Mouse (Mus musculus) megakaryocyte, embryonic 14.5 days (primary cell): ENCODE results near the gene Mcl1. TPM values are rescaled to one million over a fixed set of nuclear protein-coding genes. Genes with fewer than 3 reads are reported as not detected.
"Not testable (repeated sequence)": the region's sequence is repeated elsewhere in the genome, so short reads cannot be mapped to it uniquely, and the experiment has no call there.

ENCODE experiments used
- H3K27me3 ChIP-seq: replicated peaks from 2 replicates; pipeline ENCODE3; 2012; ENCODE audit warnings: inconsistent platforms
- H3K36me3 ChIP-seq: replicated peaks from 2 replicates; pipeline ENCODE3; 2012; ENCODE audit warnings: low read length, inconsistent platforms, mixed read lengths
- H3K4me1 ChIP-seq: 2 replicates; pipeline ENCODE4 v1.6.1; 2012; ENCODE audit warnings: inconsistent platforms
- H3K4me3 ChIP-seq: replicated peaks from 2 replicates; pipeline ENCODE3; 2012; ENCODE audit warnings: moderate library complexity, mild to moderate bottlenecking, inconsistent platforms
- H3K9me3 ChIP-seq: 2 replicates; pipeline ENCODE4 v1.6.1; 2012; ENCODE audit warnings: inconsistent platforms
- FLI1 ChIP-seq: IDR thresholded peaks from 2 replicates; pipeline ENCODE4 v1.6.1; 2012; ENCODE audit warnings: low read length, inconsistent platforms, mixed read lengths
- GATA1 ChIP-seq: IDR thresholded peaks from 3 replicates; pipeline ENCODE4 v1.6.1; 2012; ENCODE audit warnings: mixed read lengths, low read length, inconsistent platforms, borderline replicate concordance
- polyA plus RNA-seq: library from polyadenylated mRNA; stranded (reverse); fragments of >175 nt; gene quantifications from 2 replicates; pipeline ENCODE4 v1.2.3, GENCODE M21; 2012; ENCODE audit warnings: low replicate concordance; ENCODE audit not compliant: insufficient read depth

Mcl1 gene
- polyA plus RNA-seq, 1 experiment, result 222 TPM

GRCm38 (mm10) chr3:95648016-95648415 lies 10.6 kb upstream of the Mcl1 start:
- no peaks in the 10 kb centered on the region for H3K9me3 ChIP-seq
- H3K4me1 ChIP-seq, result peaks cover 81% of the 10 kb centered on the region

GRCm38 (mm10) chr3:95650276-95651032 lies 8.1 kb upstream of the Mcl1 start:
- TF ChIP-seq FLI1 (no peak), GATA1 (no peak)
- peaks cover 81% of the 10 kb centered on the region for H3K4me1 ChIP-seq
- H3K4me3 ChIP-seq, result peak overlapping the region; percentile 76
- H3K9me3 ChIP-seq, result no peaks in the 10 kb centered on the region
- H3K36me3 ChIP-seq, result peaks cover 26% of the 10 kb centered on the region
- H3K27me3 ChIP-seq, result no peaks in the 10 kb centered on the region

More at GRCm38 (mm10) chr3:95648016-95648415, 10.6 kb upstream of the Mcl1 start:
- Histone ChIP-seq H3K27me3 (no peaks in the 10 kb centered on the region), H3K4me3 (no peak overlapping the region), H3K36me3 (peaks cover 18% of the 10 kb centered on the region)
- TF ChIP-seq GATA1 (no peak), FLI1 (no peak)

- peaks cover 29% of the 10 kb centered on the region for H3K36me3 ChIP-seq
- H3K4me1 ChIP-seq, result peaks cover 81% of the 10 kb centered on the region
- H3K4me3 ChIP-seq, result peak overlapping the region; percentile 76
- H3K9me3 ChIP-seq, result no peaks in the 10 kb centered on the region
- H3K27me3 ChIP-seq, result no peaks in the 10 kb centered on the region
- TF ChIP-seq GATA1 (no peak), FLI1 (no peak)
Measured at GRCm38 (mm10) chr3:95651033-95651373, 7.6 kb upstream of the Mcl1 start.

GRCm38 (mm10) chr3:95651391-95652203 lies 7.0 kb upstream of the Mcl1 start:
- no peak for TF ChIP-seq GATA1
- no peak for TF ChIP-seq FLI1
- H3K27me3 ChIP-seq, result no peaks in the 10 kb centered on the region
- H3K36me3 ChIP-seq, result peaks cover 25% of the 10 kb centered on the region
- no peak overlapping the region for H3K4me3 ChIP-seq
- H3K9me3 ChIP-seq, result no peaks in the 10 kb centered on the region
- H3K4me1 ChIP-seq, result peaks cover 80% of the 10 kb centered on the region

GRCm38 (mm10) chr3:95652204-95652811 lies 6.3 kb upstream of the Mcl1 start:
- Histone ChIP-seq H3K27me3 (no peaks in the 10 kb centered on the region), H3K9me3 (no peaks in the 10 kb centered on the region), H3K4me1 (peaks cover 87% of the 10 kb centered on the region), H3K36me3 (peaks cover 27% of the 10 kb centered on the region), H3K4me3 (no peak overlapping the region)
- TF ChIP-seq GATA1, result no peak
- no peak for TF ChIP-seq FLI1

- Histone ChIP-seq H3K4me3 (no peak overlapping the region), H3K9me3 (no peaks in the 10 kb centered on the region), H3K27me3 (no peaks in the 10 kb centered on the region), H3K4me1 (peaks cover 93% of the 10 kb centered on the region), H3K36me3 (peaks cover 31% of the 10 kb centered on the region)
- TF ChIP-seq FLI1 (no peak), GATA1 (no peak)
Measured at GRCm38 (mm10) chr3:95652871-95653270, 5.7 kb upstream of the Mcl1 start.

- no peak overlapping the region for H3K4me3 ChIP-seq
Measured at GRCm38 (mm10) chr3:95653473-95654034, 5.0 kb upstream of the Mcl1 start.

GRCm38 (mm10) chr3:95654371-95654770 lies 4.2 kb upstream of the Mcl1 start:
- peaks cover 86% of the 10 kb centered on the region for H3K4me1 ChIP-seq
- not testable (repeated sequence) for H3K4me3 ChIP-seq, H3K9me3 ChIP-seq, H3K27me3 ChIP-seq
- H3K36me3 ChIP-seq, result peaks cover 25% of the 10 kb centered on the region

More at GRCm38 (mm10) chr3:95653473-95654034, 5.0 kb upstream of the Mcl1 start:
- Histone ChIP-seq H3K36me3 (peaks cover 25% of the 10 kb centered on the region), H3K4me1 (peaks cover 90% of the 10 kb centered on the region), H3K9me3 (no peaks in the 10 kb centered on the region), H3K27me3 (no peaks in the 10 kb centered on the region)
- TF ChIP-seq GATA1 (no peak), FLI1 (no peak)

GRCm38 (mm10) chr3:95655437-95655836 lies 3.2 kb upstream of the Mcl1 start:
- H3K4me1 ChIP-seq, result peaks cover 75% of the 10 kb centered on the region
- H3K36me3 ChIP-seq, result peaks cover 35% of the 10 kb centered on the region
- no peak overlapping the region for H3K4me3 ChIP-seq
- TF ChIP-seq FLI1, result no peak
- no peak for TF ChIP-seq GATA1
- H3K27me3 ChIP-seq, result no peaks in the 10 kb centered on the region
- no peaks in the 10 kb centered on the region for H3K9me3 ChIP-seq
